Mouse (Mus musculus) ES-E14 (cell line): ENCODE results near the gene Grxcr1.

Source experiments
- CHD2 ChIP-seq: IDR thresholded peaks from 2 replicates; pipeline ENCODE4 v1.6.1; 2014; ENCODE audit warnings: mild to moderate bottlenecking, low read depth, low read length, inconsistent platforms
- MAFK ChIP-seq: IDR thresholded peaks from 2 replicates; pipeline ENCODE4 v1.6.1; 2014; ENCODE audit warnings: mild to moderate bottlenecking, low read depth, low read length, inconsistent platforms; ENCODE audit not compliant: insufficient read depth
- ZC3H11A ChIP-seq: IDR thresholded peaks from 2 replicates; pipeline ENCODE4 v1.6.1; 2012; ENCODE audit warnings: low read depth, mild to moderate bottlenecking, inconsistent platforms, low read length, borderline replicate concordance
- ZNF384 ChIP-seq: IDR thresholded peaks from 2 replicates; pipeline ENCODE4 v1.6.1; 2012; ENCODE audit warnings: low read depth, low read length, inconsistent platforms

- TF ChIP-seq ZNF384 (no peak), CHD2 (no peak), MAFK (no peak), ZC3H11A (no peak)
Measured at GRCm38 (mm10) chr5:68002611-68003010, 29.0 kb upstream of the Grxcr1 start.
